Mouse (Mus musculus) adrenal gland, adult 8-10 months (tissue): ENCODE measurements at regions not wholly inside any gene's neighbourhood (a gene's known extent, or its start where the extent isn't known, plus 50 kb on each side); places are given as distances from the start of the nearest gene placed in this dataset.

Source experiments
- DNase-seq: peaks from one replicate; pipeline ENCODE4 v3.0.0; 2022

- DNase-seq = no peak
These were observed 227.7 kb downstream of the Adgrl2 start for GRCm38 (mm10) chr3:148762541-148763225.

GRCm38 (mm10) chr3:148761586-148761985, 228.8 kb downstream of the Adgrl2 start:
- no peak for DNase-seq

- DNase-seq = peak; percentile 10
These were observed 230.9 kb downstream of the Adgrl2 start for GRCm38 (mm10) chr3:148759500-148759899.

GRCm38 (mm10) chr3:148746234-148746633, 244.1 kb downstream of the Adgrl2 start:
- DNase-seq = no peak

GRCm38 (mm10) chr3:148744651-148745050, 245.7 kb downstream of the Adgrl2 start:
- DNase-seq = no peak

- DNase-seq = no peak
These were observed 256.1 kb downstream of the Adgrl2 start for GRCm38 (mm10) chr3:148734194-148734749.

- no peak for DNase-seq
These were observed 257.0 kb downstream of the Adgrl2 start for GRCm38 (mm10) chr3:148733227-148733854.

GRCm38 (mm10) chr3:148731436-148731835, 258.9 kb downstream of the Adgrl2 start:
- no peak for DNase-seq

GRCm38 (mm10) chr3:148729242-148729680, 261.1 kb downstream of the Adgrl2 start:
- no peak for DNase-seq

GRCm38 (mm10) chr3:148728513-148729241, 261.7 kb downstream of the Adgrl2 start:
- DNase-seq = no peak

- no peak for DNase-seq
These were observed 263.6 kb downstream of the Adgrl2 start for GRCm38 (mm10) chr3:148726596-148727331.

- no peak for DNase-seq
These were observed 293.8 kb downstream of the Adgrl2 start for GRCm38 (mm10) chr3:148696555-148696954.

- no peak for DNase-seq
These were observed 294.9 kb downstream of the Adgrl2 start for GRCm38 (mm10) chr3:148695453-148695852.

GRCm38 (mm10) chr3:148683181-148683580, 307.2 kb downstream of the Adgrl2 start:
- DNase-seq = no peak

- DNase-seq = no peak
These were observed 307.8 kb downstream of the Adgrl2 start for GRCm38 (mm10) chr3:148682445-148682994.

GRCm38 (mm10) chr3:148681186-148681585, 309.2 kb downstream of the Adgrl2 start:
- DNase-seq = peak; percentile 11

GRCm38 (mm10) chr3:148680737-148681136, 309.6 kb downstream of the Adgrl2 start:
- peak; percentile 53 for DNase-seq

GRCm38 (mm10) chr3:148680086-148680485, 310.3 kb downstream of the Adgrl2 start:
- DNase-seq = no peak

GRCm38 (mm10) chr3:148679121-148679520, 311.2 kb downstream of the Adgrl2 start:
- DNase-seq = no peak

- DNase-seq = no peak
These were observed 314.3 kb downstream of the Adgrl2 start for GRCm38 (mm10) chr3:148676025-148676424.

- DNase-seq = no peak
These were observed 327.4 kb downstream of the Adgrl2 start for GRCm38 (mm10) chr3:148662888-148663477.

GRCm38 (mm10) chr3:148659024-148659423, 331.3 kb downstream of the Adgrl2 start:
- DNase-seq = no peak
